Mouse (Mus musculus): ENCODE data around the gene Cx3cl1.
A peak's percentile ranks its signal among the peaks of the same experiment; 100 is the strongest.

Cx3cl1 gene

GRCm38 (mm10) chr8:94774601-94775000, 2.8 kb downstream of the Cx3cl1 start:
- DNase-seq = no peak

DNA sequence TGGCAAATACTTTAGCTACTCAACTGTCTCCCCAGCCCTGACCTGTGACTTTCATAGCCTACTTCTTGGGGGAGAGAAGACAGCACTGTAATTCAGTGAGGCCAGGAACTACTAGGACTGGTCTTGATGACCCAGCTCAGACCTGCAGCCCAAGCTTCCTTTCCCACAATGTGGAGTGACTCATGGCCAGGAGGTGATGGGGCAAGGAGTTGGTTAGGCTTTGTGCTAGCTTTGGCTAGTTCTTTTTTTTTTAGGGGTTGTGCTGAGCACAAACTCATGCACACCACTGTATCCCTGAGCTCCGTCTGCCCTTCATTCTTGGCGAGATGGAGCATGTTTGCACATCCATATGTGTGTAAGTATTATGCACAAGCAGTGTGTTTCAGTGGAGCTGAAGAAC, 4.5 kb downstream of the Cx3cl1 start:
- DNase-seq = no peak

GRCm38 (mm10) chr8:94778036-94778435, 6.2 kb downstream of the Cx3cl1 start:
- DNase-seq = no peak

- peak in 1 of 2 experiments; percentile 13 for DNase-seq
Measured at GRCm38 (mm10) chr8:94778473-94778872, 6.7 kb downstream of the Cx3cl1 start.

DNA sequence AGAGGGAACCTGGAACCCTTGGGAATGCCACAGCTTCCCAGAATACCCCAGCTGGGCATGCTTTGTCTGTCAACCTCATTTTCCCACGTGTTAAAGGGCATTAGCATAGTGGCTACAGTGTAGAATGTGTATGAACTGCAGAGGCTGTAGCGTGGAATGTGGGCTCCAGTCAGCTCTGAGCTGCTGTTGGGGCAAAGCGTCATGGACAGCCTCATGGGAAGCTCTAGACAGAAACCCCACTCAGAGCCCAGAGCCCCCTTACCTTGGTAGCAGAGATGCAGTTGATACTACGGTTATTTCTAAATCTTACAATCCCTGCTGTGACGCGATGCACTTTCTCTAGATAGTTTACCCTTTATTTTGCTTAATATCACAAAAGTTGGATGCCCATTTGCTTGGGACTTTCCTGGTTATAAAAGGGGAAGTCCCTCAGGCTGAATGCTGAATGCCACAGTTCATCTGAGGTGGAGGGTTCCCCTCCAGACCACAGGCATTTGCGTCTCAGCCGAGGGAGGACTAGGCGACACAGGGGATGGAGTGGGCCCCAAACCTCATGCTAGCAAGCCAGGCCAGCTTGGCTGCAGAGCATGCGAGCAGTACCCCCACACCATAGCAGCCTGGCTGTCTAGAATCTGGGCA, 7.2 kb downstream of the Cx3cl1 start:
- DNase-seq = peak; percentile 32 to 37

GRCm38 (mm10) chr8:94779534-94780294, 7.9 kb downstream of the Cx3cl1 start:
- no peak for DNase-seq

GRCm38 (mm10) chr8:94780491-94781154, 8.8 kb downstream of the Cx3cl1 start:
- no peak for DNase-seq

- DNase-seq = no peak
Measured at GRCm38 (mm10) chr8:94781155-94781837, 9.5 kb downstream of the Cx3cl1 start.

- no peak for DNase-seq
Measured at GRCm38 (mm10) chr8:94781838-94782235, 10.0 kb downstream of the Cx3cl1 start.

- DNase-seq = peak in 1 of 2 experiments; percentile 30
Measured at GRCm38 (mm10) chr8:94783890-94784289, 12.1 kb downstream of the Cx3cl1 start.

DNA sequence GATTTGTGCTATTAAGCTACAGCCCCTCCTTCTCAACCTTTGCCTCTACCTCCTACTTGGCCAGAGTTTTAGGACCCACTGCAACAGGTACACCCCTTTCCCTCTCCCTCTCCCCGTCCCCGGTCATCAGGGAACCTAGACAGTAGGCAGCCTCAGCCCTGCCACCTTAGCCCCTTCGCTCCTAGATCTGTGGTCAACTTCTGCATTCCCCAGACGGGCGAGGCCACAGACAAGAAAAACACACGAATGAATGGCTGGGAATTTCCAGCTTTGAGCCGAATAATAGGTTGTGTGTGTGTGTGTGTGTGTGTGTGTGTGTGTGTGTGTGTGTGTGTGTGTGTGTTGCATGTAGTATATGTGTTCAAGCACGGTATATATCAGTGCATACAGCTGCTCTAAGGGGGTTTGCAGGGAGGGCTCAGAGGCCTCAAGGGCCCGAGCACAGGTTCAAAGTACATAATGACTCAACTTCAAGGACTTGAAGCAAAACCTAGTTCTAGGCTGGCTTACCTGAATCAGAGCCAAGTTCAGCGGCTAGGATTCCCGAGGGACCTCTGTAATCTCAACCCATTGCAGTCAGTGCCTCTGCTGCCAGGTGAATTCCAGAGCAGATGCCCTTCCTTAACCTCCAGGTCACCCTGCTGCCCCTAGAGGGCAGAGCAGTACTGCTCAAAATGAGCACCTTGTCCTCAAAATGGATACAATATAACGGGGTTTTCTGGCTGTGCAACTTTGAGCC, 13.6 kb downstream of the Cx3cl1 start:
- peak; percentile 53 to 57 for DNase-seq

- no peak for DNase-seq
Measured at GRCm38 (mm10) chr8:94785995-94786595, 14.3 kb downstream of the Cx3cl1 start.

GRCm38 (mm10) chr8:94787524-94788501, 16.0 kb downstream of the Cx3cl1 start:
- DNase-seq = no peak

- DNase-seq = no peak
Measured at GRCm38 (mm10) chr8:94789256-94789955, 17.6 kb downstream of the Cx3cl1 start.

DNA sequence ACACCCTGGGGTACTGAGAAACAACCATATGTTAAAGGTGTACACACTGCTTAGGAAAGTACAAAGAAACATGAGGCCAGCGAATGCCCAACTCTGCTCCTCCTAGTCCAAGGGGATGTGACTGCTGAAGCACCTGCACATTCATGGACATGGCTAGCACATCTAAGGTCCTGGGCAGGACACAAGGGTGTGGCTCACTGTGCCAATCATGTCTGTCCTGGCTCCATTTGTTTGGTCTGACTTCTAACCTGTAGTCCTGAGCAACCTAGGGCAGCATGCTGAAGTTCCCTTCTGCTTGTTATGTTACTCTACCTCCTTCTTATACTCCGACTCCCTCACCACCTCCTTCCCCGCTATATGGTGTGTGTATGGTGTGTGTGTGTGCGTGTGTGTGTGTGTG, 22.6 kb downstream of the Cx3cl1 start:
- no peak for DNase-seq

DNA sequence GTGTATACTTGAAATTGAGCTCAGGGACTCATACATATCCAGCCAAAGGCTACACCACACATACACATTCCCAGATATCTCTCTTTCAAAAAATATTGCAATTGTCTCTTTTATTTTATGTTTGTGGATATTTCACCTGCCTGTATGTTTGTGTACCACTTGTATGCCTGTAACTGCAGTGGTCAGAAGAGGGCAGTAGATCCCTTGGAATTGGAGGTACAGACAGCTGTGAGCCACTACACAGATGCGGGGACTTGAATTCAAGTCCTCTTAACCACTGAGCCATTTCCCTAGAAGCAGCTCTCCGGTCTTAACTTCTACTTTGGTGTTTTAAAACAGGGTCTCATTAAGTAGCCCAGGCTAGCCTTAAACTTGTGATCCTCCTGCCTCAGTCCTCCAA, 23.0 kb downstream of the Cx3cl1 start:
- no peak for DNase-seq

DNA sequence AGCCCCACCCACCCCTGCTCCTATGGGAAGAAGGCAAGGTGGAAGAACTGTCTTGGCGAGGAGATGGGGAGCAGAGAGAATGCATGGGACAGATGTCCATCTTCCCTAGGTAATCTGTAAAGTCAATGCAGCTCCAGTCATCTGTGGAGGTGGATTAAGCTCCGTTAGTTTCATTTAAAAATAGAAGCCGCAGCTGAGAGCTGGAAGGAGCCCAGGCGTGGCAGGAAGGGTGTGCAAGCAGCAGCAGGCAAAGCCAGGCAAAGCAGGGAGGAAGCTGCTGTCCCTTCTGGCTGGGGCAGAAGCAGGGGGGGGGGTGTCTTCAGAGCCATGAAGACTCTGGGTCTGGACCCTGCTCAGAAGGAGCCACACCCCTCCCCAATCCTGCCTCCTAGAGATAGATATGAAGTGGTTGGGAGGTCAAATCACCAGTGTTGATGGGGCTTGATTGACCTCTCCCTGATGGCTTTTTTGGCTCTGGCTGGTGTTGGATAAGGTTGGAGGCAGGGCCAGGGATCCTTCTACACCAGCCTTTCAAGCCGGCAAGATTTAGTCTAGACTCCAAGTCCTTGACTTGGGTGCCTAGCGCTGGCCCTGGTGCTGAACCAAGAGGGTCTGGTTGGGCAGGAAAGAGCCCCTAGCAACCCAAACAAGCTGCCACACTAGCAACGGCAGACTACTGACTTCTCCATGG, 28.6 kb downstream of the Cx3cl1 start:
- DNase-seq = peak in 1 of 2 experiments; percentile 28

GRCm38 (mm10) chr8:94801293-94802095, 29.7 kb downstream of the Cx3cl1 start:
- no peak for DNase-seq

- DNase-seq = peak in 1 of 2 experiments; percentile 14
Measured at GRCm38 (mm10) chr8:94802375-94802774, 30.6 kb downstream of the Cx3cl1 start.
